Mouse (Mus musculus) cerebellum, postnatal 4 days (tissue): ENCODE results near the gene March8.

Experiments used
- DNase-seq, 2 experiments: peaks; one replicate each; pipeline ENCODE4 v3.0.0; 2022; ENCODE audit warnings: low spot score in 2 of 2, mixed read lengths in 1 of 2

The March8 gene

DNA sequence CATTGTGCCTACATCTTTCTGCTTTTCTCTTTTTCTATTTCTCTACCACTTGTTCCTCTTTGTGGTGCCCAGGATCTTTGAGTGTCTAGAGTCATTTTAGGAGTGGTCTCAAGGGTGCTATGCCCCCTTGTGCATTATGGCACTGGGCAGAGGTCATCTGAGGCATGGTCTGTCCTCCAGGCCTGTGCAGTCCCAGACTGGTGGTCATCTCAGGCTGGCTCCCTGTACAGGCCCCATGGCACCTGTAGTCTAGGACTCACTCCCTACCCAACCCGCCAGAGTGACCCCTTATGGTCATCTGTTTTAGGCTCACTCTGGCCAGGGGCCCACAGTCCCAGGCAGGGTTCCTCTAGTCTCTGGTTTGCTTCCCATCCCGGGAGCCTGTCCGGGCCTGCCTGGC lies 33.7 kb downstream of the March8 start:
- DNase-seq = no peak

DNA sequence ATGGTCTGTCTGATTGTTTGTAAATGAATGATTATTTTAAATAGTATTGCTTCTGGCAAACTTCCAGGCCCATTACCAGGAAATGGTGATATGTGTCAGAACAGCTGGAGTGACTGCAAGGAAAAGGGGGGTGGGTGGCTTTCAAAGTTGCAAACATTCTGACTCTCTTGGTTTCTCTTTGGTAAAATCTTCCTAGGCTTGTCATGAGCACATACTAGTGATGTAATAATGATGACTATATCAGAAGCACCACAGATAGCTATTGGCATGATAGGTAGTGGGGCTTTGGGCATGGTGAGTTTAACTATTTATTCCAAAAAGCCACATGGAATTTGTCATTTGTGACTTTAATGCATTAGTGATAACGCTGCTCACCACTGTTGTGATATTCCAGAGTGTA lies 36.3 kb downstream of the March8 start:
- no peak for DNase-seq

DNA sequence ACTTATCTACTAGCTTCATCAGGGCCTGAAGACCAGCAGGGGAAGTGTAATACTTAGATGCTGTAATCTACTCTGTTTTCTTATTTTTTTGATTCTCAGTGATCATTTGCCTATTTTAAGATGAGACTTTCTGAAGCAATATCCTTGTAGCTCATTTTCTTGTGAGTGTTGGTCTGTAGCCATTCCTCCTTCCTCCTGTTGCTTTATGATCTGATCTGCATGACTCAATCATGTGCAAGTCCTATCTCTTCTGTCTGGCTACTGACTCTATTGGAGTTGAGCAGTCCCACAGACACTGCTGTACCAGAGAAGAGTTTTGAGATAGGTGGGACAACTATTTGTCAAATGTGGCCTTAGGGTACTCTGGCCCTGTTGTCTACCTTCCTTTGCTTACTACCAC lies 36.8 kb downstream of the March8 start:
- no peak for DNase-seq

DNA sequence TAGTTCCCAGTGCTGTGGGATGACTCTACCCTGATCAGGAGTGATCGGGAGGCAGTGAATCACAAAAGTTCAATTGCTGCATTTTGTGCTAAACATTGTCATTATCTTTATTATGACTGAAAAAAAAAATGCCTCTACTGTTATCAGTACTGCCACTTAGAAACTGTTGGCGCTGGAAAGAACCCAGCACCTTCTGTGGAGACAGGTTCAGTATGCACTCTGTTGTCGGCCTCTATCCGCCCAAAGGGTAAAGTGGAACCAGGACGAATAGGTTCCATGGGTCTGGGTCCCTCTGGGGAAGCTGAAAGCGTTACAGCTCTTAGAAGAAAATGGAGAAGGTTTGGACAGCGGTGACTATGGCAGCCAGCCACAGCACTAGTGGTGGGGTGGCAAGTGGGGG lies 41.1 kb downstream of the March8 start:
- DNase-seq = no peak

DNA sequence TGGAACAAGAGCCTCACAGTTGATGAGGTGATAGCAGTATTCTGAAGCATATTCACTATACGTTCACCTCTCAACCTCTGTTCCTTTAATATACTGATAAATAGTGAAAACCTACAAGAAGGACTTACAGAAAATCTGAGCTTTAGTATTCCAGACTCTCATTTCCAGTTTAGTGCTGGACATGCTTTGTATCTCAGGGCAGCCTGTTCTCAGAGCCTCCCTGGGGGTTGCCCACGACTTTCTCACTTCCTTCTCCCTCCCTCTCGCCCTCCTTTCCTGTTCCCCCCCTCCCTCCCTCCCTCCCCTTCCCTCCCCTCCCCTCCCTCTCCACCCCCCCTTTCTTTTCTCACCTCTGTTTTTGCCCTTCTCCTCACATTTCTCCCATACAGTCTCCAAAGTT lies 42.3 kb downstream of the March8 start:
- DNase-seq = no peak

DNA sequence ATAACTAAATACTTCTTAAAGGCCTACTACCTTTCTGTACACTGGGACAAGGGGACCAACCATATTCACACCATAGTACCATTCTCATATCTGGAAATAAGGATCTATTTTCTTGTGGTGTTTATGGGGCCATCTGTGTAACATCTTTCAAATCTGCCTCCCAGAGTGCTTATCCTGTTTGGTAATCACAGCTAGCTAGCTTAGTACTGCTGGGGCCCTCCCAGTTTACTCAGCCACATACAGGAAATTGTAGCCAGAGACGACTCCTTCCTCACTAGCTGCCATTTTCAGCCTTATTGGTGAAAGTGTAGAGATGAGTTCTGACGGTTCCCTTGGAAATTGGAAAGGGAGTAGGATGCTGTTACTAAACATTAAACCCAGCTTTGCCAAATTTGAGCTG lies 43.8 kb downstream of the March8 start:
- no peak for DNase-seq

DNA sequence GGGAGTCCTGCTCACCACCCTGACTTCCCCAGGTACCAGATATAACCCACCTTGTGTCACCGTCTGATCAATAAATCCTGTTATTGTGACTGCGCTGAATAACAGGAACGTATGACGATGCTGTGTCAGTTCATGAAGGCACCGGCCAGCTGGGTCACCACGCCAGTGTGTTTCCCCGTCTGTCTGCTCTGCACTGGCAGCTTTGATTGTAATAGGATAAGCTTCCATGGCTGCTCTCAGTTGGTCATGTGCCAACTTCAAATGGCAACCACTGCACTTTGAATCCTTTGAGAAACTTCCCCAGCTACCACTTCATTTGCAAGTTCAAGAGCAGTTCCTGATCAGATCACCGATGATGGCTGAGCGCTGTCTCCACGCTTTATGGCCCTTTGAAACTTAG lies 45.8 kb downstream of the March8 start:
- DNase-seq = no peak

DNA sequence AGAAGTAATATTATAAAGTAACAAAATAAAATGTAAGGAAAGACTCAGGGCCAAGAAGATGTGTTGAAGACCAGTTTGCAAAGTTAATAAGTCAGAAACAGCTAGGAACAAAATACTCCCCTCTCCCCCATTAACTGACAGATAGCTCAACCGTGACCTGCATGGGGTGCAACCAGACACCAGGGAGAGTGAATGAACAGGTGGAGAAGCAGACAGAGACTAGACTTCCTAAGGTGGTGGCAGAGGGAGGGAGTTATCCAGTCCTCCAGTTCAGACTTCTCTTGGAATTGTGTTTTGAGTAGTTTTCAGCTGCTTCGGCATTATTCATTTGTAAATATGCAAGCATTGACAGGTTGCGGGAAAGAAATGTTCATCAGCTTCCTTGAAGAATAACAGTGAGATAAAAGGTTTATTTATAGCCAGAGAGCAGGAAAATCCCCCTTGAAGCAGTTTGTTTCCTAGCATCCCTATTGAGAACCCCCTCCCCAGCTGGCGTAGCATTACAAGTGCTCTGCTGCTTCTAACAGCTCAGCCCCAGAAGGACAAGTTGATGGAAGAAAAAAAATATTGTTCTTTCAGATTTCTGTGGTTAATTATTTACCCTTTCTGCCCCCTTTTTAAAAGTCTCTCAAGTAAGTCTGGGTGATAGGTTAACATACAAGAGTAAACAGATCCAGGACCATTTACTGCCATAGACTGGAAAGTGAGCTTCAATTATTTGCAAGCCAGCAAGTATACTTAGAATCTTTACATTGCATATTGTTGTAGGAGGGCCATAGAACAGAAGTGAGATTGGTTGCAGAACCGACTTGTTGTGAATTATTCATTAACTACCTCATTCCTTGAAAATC lies 47.6 kb downstream of the March8 start:
- DNase-seq = no peak

DNA sequence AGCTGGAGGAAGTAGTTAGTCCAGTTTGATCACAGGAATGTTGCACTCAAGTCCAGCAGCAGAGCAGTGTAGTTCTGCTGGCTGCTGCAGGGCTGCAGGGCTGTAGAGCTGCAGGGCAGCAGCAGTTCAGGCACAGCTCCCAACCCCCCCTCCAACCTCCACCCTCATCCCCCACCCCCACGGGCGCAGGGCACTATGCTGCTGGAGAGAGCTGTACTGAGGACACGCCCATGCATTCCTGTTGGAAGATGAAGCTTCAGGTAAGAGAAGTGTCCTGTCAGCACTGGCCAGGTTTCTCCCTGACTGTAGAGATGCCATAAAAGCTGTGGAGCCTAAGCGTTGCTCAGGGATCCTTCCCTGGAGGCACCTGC lies 48.2 kb downstream of the March8 start:
- no peak for DNase-seq

DNA sequence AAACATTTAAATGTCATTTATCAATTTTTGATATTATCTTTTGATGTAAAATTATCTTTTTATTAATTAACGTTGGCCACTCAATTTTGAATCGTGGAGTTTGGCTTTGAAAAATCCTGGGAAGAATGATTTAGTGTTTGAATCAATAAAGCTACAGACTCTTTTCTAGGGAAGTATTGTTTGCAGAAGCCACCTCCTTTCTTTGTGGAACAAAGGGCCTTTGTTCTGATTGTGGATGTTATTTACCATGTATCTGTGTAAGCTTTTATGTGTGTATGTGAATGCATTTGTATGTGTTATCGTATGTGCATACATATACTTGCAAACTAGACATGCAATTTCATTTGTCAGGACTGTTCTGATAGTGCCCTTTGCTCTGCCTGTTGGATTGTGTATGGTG lies 48.7 kb downstream of the March8 start:
- DNase-seq = no peak

DNA sequence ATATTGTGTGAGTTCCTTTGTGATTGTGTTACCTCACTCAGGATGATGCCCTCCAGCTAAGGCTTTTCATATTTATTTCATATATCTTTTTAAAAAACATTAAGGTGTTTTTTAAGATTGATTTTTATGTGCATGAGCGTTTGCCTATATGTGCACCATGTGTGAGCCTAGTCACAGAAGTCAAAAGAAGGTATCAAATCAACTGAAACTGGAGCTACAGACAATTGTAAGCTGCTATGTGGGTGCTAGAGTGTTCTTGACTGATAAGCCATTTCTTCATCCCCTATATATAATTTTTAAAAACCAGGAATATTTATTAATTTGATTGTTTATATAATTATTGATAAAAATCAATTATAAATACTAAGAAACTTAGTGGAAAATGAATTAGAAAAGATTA lies 50.2 kb downstream of the March8 start:
- no peak for DNase-seq

DNA sequence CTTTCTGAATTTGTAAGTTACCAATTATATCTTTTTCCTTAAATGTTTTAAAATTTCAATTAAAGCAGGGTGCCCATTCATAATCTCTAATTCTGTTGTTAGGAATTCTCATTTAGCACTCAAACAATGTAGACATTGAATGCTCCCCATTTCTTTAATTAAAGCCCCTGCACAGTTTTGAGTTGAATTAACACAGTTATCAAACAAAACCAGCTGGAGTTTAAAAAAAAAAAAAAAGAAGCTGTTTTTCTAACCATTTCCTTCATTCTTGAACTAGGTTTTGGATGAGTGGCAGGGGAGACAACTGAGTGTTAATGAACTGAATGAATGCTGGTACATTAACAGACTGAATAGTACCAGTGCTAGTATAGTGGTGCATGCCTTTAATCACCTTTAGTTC lies 51.7 kb downstream of the March8 start:
- DNase-seq = no peak

DNA sequence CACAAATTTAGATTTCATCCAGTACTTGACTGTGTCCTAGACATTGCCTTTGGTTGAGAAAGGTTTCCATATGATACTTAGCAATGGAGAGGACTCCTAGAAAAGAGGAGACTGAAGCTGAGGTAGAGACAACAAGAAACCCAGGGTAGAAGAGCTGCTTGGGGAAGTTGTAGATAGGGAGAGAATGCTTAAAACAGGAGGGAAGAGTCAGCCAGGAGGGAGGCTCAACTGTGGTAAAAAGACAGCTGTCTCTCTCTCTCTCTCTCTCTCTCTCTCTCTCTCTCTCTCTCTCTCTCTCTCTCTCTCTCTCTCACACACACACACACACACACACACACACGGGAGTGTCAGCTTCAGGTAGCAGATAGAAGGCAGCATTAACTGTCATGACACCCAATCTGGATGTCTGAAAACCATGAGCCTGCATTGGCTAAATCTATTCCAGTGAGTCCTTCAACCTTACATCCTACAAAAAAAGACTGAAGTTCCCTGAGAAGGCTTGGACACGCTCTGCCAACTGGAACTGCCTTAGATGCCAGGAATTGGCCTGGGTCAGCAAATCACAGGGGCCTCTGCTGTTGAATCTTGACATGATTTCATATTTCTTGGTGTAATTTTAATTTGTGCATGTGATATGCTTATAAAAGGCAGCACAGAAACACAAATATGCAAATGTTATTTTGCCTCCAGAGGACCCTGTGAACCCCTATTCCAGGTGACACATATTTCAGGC lies 57.3 kb downstream of the March8 start:
- DNase-seq = no peak

DNA sequence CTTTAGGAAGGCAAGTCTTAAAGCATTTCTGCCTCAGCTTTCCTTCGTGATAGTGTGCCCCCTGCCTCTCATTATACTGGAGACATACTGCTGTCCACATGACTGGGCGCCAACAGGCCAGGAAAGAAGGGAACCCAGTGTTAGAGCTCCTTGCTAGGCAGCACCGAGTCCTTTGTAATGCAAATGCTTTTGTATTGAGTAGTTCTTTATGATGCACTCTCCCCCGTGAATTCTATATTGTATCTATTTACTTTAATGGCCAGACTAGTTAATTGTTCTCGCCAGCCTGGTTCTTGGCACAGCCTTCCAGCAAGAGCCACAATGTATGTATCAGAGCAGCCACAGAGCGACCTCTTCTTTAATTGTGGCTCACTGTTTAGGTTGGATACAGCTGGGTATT lies 59.8 kb downstream of the March8 start:
- no peak for DNase-seq

DNA sequence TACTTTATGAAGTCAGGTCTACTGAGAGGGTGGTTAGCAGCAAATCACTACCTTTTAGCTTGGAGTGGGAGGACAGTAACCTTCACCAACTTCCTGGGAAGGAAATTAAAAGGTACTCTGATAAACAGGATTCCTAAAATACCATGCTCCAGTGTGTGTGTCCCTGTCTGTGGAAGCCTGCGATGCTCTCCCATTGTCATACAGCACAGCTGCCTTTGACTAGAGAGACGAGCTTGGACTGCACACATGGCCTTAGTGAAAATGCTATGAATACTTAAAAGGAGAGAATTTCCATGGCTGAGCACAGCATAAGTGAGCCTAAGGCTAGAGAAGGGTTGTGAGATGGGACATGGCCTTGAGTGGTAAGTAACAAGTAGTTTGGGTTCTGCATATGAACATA lies 60.3 kb downstream of the March8 start:
- DNase-seq = no peak

DNA sequence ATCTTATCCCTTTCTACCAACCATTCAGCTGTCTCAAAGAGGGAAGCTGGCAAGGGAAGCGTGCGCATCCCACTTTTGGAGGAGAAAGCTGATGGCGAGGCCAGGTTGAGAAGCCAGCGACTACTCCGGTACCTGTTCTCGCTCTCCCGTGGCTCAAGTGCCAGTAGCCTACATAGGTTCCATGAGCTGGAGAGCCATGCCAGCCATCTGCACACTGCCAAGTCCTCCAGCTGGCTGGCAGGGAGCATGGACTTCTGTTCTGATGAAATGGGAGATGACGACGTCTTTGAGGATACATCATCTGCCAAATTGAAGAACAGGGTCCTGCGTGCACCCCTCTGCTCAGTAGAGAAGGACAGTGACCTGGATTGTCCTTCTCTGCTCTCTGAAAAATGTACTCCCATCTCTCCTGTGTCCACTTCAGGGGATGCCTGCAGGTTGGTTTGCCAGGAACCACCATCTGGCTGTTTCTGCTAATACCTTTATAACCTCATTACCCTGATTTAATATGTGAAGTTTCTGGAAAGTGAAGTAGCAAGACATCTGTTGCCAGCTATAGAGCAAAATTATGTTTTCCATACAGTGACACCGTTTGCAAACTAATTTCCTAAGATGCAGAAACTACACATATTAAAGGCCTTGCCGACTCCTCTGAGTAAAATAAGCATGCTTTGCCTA lies 64.1 kb downstream of the March8 start:
- DNase-seq = peak in 1 of 2 experiments; percentile 26

DNA sequence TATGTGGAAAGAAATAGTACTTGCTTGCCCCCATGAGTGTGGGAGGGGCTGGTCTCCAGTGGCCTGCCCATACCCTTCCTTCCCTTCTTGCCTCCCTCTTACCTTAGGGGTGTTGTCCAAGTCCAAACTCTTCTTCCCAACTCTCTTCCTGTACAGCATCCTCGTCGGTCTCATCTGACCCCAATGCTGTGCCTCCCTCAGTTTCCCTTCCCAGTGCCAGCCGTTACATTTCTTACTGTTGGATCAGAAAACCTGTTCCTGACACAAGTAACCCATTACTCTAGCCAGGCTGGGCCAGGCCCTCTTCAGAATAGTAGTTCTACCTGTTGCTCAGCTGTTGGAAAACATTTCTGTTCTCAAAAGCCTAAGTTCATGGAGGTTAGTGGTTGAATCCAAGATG lies 64.6 kb downstream of the March8 start:
- DNase-seq = no peak

DNA sequence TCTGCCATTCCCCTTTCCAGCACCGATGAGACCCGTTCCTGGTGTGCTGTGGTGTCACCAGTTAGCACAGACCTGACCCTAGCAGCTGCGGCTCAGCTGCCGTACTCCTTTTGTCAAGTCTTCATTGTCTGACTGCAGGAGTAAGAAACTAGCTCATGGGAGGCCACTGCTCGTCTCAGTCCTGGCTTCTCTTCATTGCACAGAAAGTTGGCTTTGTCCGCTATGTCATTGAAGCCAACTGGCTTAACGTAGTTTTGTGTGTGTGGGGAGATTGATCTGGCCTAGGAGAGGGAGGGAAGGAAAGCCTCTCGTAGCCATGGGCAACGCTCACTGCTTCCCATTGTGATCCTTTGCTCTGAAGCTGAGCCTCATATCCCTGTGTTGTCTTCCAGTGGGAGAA lies 67.4 kb downstream of the March8 start:
- no peak for DNase-seq

DNA sequence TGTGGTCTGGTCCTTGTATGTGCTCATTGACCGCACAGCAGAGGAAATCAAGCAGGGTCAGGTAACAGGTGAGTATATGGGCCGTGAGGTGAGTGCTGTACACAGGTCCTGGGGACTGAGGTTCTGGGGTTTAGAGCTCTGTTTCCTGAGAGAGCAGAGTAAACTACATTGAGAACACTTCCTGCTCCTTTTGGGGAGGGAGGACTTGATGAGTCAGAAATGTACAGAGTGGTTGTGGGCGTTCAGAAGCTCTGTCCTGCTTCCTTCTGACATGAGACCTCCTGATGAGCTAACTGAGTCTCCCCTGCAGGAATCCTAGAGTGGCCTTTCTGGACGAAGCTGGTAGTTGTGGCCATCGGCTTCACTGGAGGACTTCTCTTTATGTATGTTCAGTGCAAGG lies 67.9 kb downstream of the March8 start:
- DNase-seq = no peak

DNA sequence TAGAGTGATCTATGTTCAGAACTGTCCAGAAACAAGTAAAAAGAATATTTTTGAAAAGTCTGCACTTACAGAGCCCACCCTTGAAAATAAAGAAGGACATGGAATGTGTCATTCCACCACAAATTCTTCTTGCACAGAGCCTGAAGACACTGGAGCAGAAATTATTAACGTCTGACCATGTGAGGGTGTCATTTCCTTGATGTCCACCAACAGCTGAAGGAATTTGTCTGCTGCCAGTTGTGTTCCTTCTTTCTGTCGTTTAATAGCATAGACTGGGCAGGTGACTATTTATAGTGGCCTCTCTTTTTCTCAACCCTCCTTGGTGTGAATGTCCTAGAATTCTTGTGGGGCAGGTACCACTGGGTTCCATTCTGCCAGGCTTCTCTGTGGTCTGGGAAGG lies 68.3 kb downstream of the March8 start:
- DNase-seq = no peak

DNA sequence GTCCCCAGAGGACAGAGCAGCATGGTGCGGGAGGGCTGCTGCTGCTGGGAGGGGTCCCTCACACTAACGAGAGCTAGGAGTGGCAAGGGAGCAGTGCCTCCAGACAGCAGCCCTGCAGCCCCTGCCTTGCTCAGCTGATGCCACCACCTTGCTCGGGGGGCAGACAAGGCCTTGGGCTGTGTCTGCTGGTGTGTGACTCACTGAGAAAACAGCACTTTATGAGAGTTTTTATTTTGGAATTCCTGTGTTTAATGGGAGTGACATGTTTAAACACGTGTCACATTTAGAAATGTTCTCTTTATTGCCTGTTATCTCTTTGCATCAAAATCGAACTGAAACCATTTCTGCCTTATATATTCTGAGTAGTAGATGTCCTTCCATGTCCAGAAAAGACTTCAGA lies 68.9 kb downstream of the March8 start:
- DNase-seq = no peak

DNA sequence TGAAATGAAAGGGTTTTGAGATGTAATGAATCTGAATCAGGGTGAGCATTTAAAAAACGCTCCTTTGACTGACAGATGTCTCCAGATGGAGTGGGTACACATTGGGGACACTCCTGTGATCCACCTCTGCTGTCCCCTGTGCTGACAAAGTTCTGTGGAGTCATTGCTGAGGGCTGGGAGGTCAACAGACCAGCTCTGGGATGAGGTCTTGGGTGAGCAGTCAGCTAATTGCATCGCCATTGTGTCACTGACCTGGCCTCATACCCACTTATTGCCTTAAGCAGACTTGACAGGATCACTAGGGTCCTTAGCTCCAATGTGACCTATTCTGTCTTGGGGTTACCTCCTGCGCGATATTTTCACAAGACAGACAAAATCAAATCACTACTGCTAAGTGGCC lies 69.4 kb downstream of the March8 start:
- DNase-seq = no peak
